In genomic region chr9:77507743-77508394, GRCm38 (mm10) we compare ENCODE assay signal across 21 mouse cellular contexts. TPM values are rescaled to one million over a fixed set of nuclear protein-coding genes. Genes with fewer than 3 reads are reported as not detected.
A peak's percentile ranks its signal among the peaks of the same experiment; 100 is the strongest.
DNase-seq lines count a peak whose midpoint lies in the region; ATAC-seq lines count a peak whose summit lies in the region.
"Had no signal": no experiment of that assay in that cellular context is flagged by ENCODE, and none has a peak within 500 bp of the region (broad histone marks: within the 10 kb centered on the region; RNA-seq: fewer than 3 reads in every experiment).

No protein-coding gene starts in this region.

- H3K4me3 ChIP-seq in forebrain, embryonic 11.5 days (ENCODE audit: low read depth, low read length): no peak overlapping the region
- H3K4me3 ChIP-seq in forebrain, embryonic 12.5 days (replicated peaks): no peak overlapping the region
- H3K4me3 ChIP-seq: embryonic facial prominence, embryonic 13.5 days; embryonic facial prominence, embryonic 15.5 days; erythroblast, embryonic 14.5 days; forebrain, embryonic 10.5 days had no signal

- H3K27me3 ChIP-seq in forebrain, embryonic 11.5 days (ENCODE audit: control insufficient read depth, insufficient read depth, low read length): no peaks in the 10 kb centered on the region
- no peaks in the 10 kb centered on the region; the same call in 1 of the 2 replicates for H3K27me3 ChIP-seq in forebrain, embryonic 12.5 days
- H3K27me3 ChIP-seq: embryonic facial prominence, embryonic 13.5 days; embryonic facial prominence, embryonic 15.5 days had no signal

- DNase-seq in forebrain, embryonic 11.5 days (ENCODE audit: low spot score): peak; percentile 27
- peak; percentile 2 for DNase-seq in thymus, postnatal 14 days
- no peak for DNase-seq in thymus, adult 18-20 months
- no peak for DNase-seq in cerebellum, adult 11-12 months
- DNase-seq in lung, postnatal 10 days: no peak
- DNase-seq: adrenal gland, adult 2 months; adrenal gland, postnatal 10 days; adrenal gland, postnatal 25 days; cerebellum, adult 11 months; cerebellum, adult 2 months; cerebellum, adult 9-10 months; cerebellum, postnatal 10 days; cerebellum, postnatal 25 days; embryo, embryonic 11 days had no signal

- H3K9ac ChIP-seq in forebrain, embryonic 11.5 days (ENCODE audit: low read length): no peak overlapping the region
- no peak overlapping the region for H3K9ac ChIP-seq in forebrain, embryonic 12.5 days
- H3K9ac ChIP-seq: embryonic facial prominence, embryonic 13.5 days; embryonic facial prominence, embryonic 15.5 days had no signal

- no peak for ATAC-seq in forebrain, embryonic 11.5 days (replicated peaks; ENCODE audit: low FRiP score)
- ATAC-seq in forebrain, embryonic 12.5 days (ENCODE audit: low FRiP score): no peak
- peak; percentile 24 for ATAC-seq in megakaryocyte, adult 5-6 weeks (ENCODE audit: poor library complexity, severe bottlenecking)
- ATAC-seq: forebrain, embryonic 14.5 days had no signal

- no peaks in the 10 kb centered on the region for H3K9me3 ChIP-seq in forebrain, embryonic 11.5 days (ENCODE audit: control insufficient read depth, low read length)
- no peaks in the 10 kb centered on the region for H3K9me3 ChIP-seq in forebrain, embryonic 12.5 days
- H3K9me3 ChIP-seq: embryonic facial prominence, embryonic 13.5 days; embryonic facial prominence, embryonic 15.5 days; forebrain, embryonic 10.5 days had no signal

- peaks cover 10% of the 10 kb centered on the region; the same call in 1 of the 2 replicates for H3K4me1 ChIP-seq in forebrain, embryonic 11.5 days (replicated peaks; ENCODE audit: control insufficient read depth, insufficient read depth, low read length)
- peaks cover 27% of the 10 kb centered on the region for H3K4me1 ChIP-seq in forebrain, embryonic 12.5 days

- no peak overlapping the region for H3K27ac ChIP-seq in forebrain, embryonic 11.5 days (ENCODE audit: low read depth, low read length)
- H3K27ac ChIP-seq in forebrain, embryonic 12.5 days: no peak overlapping the region
- H3K27ac ChIP-seq: embryonic facial prominence, embryonic 13.5 days; embryonic facial prominence, embryonic 15.5 days; forebrain, embryonic 10.5 days had no signal

- 85% methylated on average over 3 of the region's 3 CpGs for WGBS in forebrain, embryonic 11.5 days
- WGBS in forebrain, embryonic 12.5 days: 90% methylated on average over 3 of the region's 3 CpGs

- no peaks in the 10 kb centered on the region for H3K36me3 ChIP-seq in forebrain, embryonic 11.5 days (ENCODE audit: control insufficient read depth, insufficient read depth, low read length)
- H3K36me3 ChIP-seq in forebrain, embryonic 12.5 days (replicated peaks): no peaks in the 10 kb centered on the region
- H3K36me3 ChIP-seq: embryonic facial prominence, embryonic 13.5 days; embryonic facial prominence, embryonic 15.5 days had no signal

- no peak overlapping the region for H3K4me2 ChIP-seq in forebrain, embryonic 11.5 days (ENCODE audit: low read depth, low read length, severe bottlenecking)
- no peak overlapping the region for H3K4me2 ChIP-seq in forebrain, embryonic 12.5 days
- H3K4me2 ChIP-seq: embryonic facial prominence, embryonic 13.5 days; embryonic facial prominence, embryonic 15.5 days had no signal

RNA-seq across cellular contexts. Expression of gene Lrrc1, which starts 36.8 kb away (rescaled TPM):
- 20.8 and 22.9 TPM in 2 replicates for polyA plus RNA-seq in forebrain, embryonic 11.5 days (2014; fragmentation: Nextera tagmentation; extraction: Ambion mirVana)
- polyA plus RNA-seq in forebrain, embryonic 12.5 days (2016; fragmentation: Nextera tagmentation; extraction: Ambion mirVana): 18.1 and 21.4 TPM in 2 replicates
- total RNA-seq in megakaryocyte, adult 5-6 weeks (2015): 1.8 and 3.9 TPM in 2 replicates
- 1.7 and 5.0 TPM in 2 replicates for total RNA-seq in megakaryocyte, adult 5-6 weeks (2017)

Comparison
In these comparisons a context has a peak if more than half of its experiments do, and no peak if none do; other contexts are left out.
1. DNase-seq: peak in forebrain, embryonic 11.5 days (single experiment) and thymus, postnatal 14 days (single experiment); none in thymus, adult 18-20 months (0 of 2), cerebellum, adult 11-12 months (single experiment) and lung, postnatal 10 days (single experiment).